Mouse (Mus musculus) embryo, embryonic 9.5 days (tissue): ENCODE data around the gene Igfbp3.
A peak's percentile ranks its signal among the peaks of the same experiment; 100 is the strongest.
"Not testable (repeated sequence)": the region's sequence is repeated elsewhere in the genome, so short reads cannot be mapped to it uniquely, and the experiment has no call there.

Experiments used
- DNase-seq: peaks from one replicate; pipeline ENCODE4 v3.0.0-alpha.2; 2017; ENCODE audit errors: extremely low spot score

Gene Igfbp3

GRCm38 (mm10) chr11:7213501-7214341, at the start of gene Igfbp3:
Gene Igfbp3 (minus strand): TSS chr11:7213923.
- peak; percentile 71 for DNase-seq

GRCm38 (mm10) chr11:7250870-7251269, 37.1 kb upstream of the Igfbp3 start:
- DNase-seq, result no peak

GRCm38 (mm10) chr11:7250415-7250814, 36.7 kb upstream of the Igfbp3 start:
- DNase-seq, result no peak

DNA sequence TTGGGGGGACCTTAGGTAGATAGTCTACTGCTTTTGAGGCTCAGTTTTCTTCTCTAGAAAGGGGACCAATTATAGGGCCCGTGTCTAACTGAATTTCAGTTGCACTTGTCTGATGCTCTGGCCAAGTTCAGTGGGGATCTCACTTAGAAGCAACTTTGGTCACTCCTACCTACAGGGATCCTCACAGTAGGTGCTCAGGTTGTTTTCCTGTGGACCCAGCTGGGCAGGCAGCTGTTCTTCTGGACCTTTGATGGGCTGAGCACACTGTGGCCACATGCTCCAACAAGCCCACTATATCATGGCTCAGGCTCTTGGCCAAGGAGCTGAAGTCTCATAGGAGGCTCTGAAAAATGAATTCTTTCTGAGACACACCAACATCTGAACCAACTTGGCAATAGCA, 31.1 kb upstream of the Igfbp3 start:
- no peak for DNase-seq

- no peak for DNase-seq
Observed at GRCm38 (mm10) chr11:7239041-7239740, 25.5 kb upstream of the Igfbp3 start.

DNA sequence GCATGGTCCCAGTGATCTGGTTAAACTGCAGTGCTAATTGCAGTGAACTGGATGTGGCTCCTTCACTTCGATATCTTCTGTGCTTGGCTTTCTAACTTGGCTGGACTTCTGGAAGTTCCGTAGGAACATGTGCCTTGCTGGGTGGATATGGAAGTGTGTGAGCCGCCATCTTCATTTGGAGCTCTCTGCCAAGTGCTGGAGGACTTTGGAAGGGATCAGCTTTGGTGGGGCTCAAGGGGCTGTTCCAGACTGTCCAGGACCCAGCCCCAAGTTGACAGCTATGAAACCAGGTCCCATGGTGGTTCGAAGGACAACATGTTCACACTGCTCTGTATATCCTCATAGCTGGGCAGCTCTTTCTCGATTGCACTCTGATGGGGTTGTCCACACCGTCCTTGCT, 24.8 kb upstream of the Igfbp3 start:
- DNase-seq, result no peak

- no peak for DNase-seq
Observed at GRCm38 (mm10) chr11:7237712-7238111, 24.0 kb upstream of the Igfbp3 start.

- DNase-seq, result no peak
Observed at GRCm38 (mm10) chr11:7236751-7237150, 23.0 kb upstream of the Igfbp3 start.

GRCm38 (mm10) chr11:7234981-7235609, 21.4 kb upstream of the Igfbp3 start:
- DNase-seq, result no peak

DNA sequence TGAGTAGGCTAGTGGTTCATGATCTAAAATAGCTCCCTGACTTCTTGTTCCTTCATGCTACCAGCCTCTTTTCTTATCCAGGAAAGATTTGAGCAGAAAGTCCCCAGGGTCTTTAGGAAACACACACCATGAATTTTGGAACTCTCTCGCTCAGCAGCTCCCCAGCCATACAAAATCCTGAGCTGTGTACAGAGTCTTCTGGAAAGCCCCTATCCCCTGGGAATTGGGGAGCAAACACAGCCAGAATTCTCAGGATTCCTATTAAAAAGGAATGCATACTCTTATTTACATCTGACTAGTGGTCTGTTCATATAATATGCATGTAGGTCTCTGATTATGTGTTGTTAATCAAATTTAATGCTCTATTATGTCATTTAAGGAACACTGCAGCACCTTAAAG, 20.7 kb upstream of the Igfbp3 start:
- no peak for DNase-seq

- no peak for DNase-seq
Observed at GRCm38 (mm10) chr11:7233333-7233732, 19.6 kb upstream of the Igfbp3 start.

- DNase-seq, result no peak
Observed at GRCm38 (mm10) chr11:7231958-7232357, 18.2 kb upstream of the Igfbp3 start.

- no peak for DNase-seq
Observed at GRCm38 (mm10) chr11:7230000-7230399, 16.3 kb upstream of the Igfbp3 start.

- no peak for DNase-seq
Observed at GRCm38 (mm10) chr11:7228107-7228506, 14.4 kb upstream of the Igfbp3 start.

- DNase-seq, result no peak
Observed at GRCm38 (mm10) chr11:7226810-7227550, 13.3 kb upstream of the Igfbp3 start.

DNA sequence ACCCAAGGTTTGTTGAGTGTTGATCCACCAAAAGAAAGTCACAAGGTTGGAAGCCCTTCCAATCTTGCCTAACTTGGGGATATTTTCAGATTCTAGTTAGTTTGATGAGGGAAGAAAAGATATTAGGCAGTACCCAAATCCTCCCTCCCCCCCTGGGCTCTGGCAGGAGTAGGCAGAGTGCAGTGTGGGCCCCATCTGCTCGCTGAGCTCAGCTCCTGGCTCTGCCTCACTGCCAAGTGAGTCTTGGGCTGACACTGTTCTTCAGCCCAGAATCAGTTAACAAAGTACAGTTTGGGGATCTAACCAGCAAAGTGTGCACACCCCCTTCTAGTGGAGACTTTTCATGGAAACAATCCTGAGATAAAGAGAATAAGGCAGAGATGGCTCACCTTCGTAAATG, 12.5 kb upstream of the Igfbp3 start:
- no peak for DNase-seq

DNA sequence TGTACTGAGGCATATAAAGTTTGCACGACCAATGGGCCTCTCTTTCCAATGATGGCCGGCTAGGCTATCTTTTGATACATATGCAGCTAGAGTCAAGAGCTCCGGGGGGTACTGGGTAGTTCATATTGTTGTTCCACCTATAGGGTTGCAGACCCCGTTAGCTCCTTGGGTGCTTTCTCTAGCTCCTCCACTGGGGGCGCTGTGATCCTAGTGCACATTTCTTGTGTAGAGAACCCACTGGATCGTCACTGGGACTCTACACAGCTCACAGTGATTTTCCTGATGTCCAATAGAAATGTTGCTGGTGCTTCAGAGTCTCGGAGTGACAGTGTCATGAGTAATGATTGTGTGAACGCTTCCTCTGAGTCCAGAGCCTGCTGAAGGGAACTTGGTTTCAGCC, 8.1 kb upstream of the Igfbp3 start:
- not testable (repeated sequence) for DNase-seq

DNA sequence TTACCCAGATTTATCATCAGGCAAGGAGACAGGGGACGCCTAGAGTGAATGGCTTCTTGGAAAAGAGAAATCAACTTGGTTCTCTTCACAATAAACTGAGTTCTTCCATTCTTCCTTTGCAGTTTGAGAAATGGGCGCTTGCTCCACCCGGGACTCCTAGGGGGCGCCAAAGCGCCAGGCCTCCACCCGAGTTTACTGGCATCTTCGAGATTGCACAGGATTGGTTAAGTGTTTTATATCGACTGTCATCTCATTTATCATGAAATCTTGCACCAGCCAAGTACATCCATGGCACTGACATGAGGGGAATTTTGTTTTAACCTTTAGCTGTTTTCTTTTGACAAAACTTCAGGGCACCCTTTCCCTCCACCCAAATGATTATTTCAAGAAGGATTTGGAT, 2.0 kb upstream of the Igfbp3 start:
- peak; percentile 55 for DNase-seq

DNA sequence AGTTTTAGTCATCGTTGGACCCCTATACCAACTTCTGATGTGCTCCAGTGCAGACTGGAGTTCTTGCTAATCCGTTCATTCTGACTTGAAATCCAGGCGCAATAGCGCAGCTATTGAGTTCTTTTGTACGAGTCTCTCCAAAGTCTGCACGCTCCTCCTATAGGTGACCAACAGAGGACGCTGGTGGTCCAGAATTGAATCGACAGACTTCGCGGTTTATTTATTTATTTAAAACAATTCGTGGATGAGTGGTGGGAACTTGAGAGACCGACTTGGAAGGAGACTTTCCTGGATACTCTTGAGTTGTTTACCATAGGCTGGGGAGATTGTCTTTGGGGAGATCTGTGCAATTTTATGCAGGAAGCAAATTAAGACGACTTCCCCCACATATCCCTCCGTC, 1.0 kb upstream of the Igfbp3 start:
- peak; percentile 76 for DNase-seq

GRCm38 (mm10) chr11:7214342-7214660, 578 bp upstream of the Igfbp3 start:
- DNase-seq, result no peak

DNA sequence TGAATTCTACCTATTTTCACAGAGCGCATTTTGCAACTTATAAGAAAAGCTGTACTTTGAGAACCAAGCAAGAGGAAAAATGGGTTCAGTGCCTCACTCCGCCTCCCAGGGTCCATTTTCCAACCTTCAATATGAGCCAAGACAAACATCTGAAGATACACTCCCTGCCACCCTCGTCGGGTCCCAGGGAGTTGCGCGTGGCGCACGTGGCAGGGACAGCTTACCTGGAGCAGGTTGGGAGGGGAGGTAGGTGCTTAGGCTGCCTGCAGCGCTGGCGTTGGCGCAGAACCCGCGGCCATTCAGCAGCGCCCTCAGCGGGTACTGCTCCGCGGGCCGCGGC, 592 bp downstream of the Igfbp3 start:
- DNase-seq, result no peak

GRCm38 (mm10) chr11:7212126-7212798, 1.5 kb downstream of the Igfbp3 start:
- DNase-seq, result peak; percentile 35
